Mouse (Mus musculus) adipocyte (in vitro differentiated cells): Measurements from ENCODE around the gene Kcnma1.

Experiments
- DNase-seq: peaks from one replicate; pipeline ENCODE4 v3.0.0-alpha.2; 2016; ENCODE audit warnings: low spot score

Gene Kcnma1

GRCm38 (mm10) chr14:23688513-23688912 lies 325.8 kb downstream of the Kcnma1 start:
- DNase-seq, result no peak

GRCm38 (mm10) chr14:23684463-23685066 lies 329.7 kb downstream of the Kcnma1 start:
- DNase-seq, result no peak

DNA sequence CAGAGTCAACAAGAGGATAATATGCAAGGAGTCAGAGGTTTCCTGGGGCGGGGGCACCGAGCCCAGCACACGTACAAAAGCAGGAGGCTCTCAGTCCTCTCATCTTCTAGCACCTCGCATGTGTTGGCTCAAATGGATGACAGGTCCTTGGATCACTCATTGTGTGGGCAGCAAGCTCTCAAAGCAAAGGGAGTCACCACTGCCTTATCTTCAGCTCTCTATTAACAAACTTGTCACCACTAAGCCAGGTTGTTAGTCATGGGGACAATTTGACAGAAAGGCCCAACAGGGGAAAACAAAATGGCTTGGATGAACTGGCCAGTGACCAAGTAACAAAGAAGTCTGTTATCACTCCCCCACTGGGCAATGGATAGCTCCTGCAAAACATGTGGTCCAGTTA lies 331.5 kb downstream of the Kcnma1 start:
- no peak for DNase-seq

DNA sequence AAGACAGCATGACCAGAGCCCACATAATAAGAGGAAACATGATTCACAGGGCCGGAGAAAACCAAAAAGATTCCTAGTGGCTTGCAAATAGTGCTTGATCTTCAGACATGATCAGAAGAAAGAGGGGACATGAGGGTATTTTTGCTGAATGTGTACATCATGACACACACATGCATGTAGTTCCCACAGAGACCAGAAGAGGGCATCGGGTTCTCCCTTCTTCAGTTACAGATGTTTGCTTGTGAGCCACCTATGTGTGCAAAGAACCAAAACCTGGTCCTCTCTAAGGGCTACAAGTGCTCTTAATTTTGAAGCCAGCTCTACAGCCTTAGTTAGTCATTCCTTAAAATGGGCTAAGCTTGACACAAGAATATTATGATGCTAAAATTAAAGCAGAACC lies 334.9 kb downstream of the Kcnma1 start:
- DNase-seq, result no peak

DNA sequence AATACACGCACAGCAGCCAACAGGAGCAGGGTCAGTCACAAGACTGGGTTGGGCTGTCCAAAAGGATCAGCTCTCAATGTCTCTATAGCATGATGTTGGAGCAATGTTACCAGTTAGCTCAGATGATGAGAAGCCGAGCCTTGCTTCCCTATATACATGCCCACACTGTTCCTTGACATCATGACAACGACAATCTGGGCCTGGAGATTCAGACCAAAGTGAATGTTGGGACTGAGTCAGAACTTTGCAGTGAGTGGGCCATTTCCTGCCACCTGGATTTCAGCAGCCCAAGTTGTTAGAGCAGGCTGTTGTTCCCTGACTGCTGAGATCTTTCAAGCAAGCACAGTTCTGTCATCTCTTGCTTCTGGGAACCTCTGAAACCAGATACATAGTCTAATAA lies 347.9 kb downstream of the Kcnma1 start:
- no peak for DNase-seq

- DNase-seq, result no peak
Observed at GRCm38 (mm10) chr14:23651682-23652081, 362.6 kb downstream of the Kcnma1 start.

DNA sequence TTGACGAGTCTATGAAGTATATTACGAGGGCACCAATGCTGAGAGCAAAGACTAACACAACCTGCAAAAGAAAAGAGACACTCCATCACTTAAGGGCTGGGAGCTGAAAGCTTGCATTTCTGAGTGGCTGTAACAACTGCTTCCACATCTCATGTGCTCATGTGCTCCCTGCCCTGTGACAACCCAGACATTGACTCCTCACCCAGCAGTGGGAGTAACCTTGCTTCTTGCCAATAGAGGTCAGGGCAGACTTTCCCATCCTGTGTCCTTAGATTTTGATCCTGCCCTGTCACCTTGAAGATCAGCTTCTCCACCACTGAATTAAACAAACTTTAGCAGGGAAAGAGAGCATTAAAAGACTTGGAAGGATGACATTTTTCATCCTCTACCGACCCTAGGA lies 364.2 kb downstream of the Kcnma1 start:
- no peak for DNase-seq

DNA sequence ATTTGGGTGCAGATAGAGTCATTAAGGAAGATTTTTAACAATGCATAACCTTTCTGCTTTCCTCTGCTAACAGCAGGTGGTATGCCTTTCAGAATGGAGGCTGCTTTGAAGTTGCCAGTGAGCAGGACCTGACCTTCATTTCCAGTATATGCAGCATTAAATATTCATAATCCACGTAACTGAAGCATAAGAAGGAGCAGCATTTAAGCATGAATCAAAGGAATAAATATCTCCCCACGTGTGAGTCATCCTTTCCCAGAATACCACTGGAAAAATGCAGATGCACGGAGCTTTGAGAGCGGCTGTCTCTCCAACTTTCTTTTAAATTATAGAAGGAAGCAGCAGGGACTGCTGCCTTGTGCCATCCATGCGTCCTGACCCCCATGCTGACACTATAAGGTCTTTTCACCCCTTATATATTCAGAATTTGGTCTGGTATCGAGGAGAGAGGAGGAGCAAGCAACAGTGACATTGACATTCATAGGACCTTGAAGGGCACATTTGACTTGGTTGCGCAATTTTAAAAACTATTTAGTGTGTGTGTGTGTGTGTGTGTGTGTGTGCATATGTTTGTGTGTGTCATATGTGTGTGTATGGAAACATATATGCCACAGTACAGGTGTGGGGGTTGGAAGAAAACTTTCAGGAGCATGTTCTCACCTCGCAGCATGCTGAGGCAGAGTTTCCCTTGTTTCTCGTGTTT lies 368.8 kb downstream of the Kcnma1 start:
- DNase-seq, result no peak

DNA sequence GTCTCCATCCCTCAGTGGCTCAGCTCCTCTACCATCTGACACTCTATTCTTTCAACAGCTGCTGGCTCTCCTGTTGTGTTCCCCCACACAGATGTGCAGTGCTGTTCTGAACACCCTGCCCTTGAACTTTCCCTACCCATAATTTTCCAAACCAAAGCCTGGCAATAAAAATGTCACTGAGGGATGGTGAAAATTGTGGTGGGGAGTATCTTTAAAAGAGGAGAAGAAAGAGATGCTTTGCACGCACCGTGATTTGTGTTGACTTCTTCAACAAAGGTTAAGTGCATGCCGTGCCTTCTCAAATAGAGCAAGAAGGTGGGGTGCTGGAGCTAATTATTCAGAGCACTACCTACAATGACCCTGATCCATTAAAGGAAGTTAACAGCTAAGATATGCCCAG lies 371.1 kb downstream of the Kcnma1 start:
- no peak for DNase-seq

GRCm38 (mm10) chr14:23640665-23641064 lies 373.6 kb downstream of the Kcnma1 start:
- no peak for DNase-seq

GRCm38 (mm10) chr14:23638078-23638695 lies 376.1 kb downstream of the Kcnma1 start:
- no peak for DNase-seq

DNA sequence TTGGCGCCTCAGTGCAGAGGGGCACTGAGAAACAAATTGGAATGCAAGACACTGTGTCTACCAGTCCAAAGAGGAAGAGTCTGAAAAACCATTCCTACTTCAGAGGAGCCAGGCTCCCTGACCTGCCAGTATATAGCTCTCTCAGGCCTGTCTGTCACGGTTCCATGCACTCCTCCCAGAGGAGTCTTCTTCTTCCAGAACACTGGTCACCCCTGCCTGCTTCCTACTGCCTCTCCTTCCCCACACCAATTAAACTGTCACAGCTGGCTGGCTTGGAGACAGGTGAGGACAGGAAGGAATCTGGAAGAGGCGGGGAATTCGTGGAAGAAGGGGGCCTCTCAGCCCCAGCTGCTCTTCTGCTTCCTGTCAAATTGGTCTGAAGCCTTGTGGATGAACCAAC lies 378.4 kb downstream of the Kcnma1 start:
- DNase-seq, result no peak

DNA sequence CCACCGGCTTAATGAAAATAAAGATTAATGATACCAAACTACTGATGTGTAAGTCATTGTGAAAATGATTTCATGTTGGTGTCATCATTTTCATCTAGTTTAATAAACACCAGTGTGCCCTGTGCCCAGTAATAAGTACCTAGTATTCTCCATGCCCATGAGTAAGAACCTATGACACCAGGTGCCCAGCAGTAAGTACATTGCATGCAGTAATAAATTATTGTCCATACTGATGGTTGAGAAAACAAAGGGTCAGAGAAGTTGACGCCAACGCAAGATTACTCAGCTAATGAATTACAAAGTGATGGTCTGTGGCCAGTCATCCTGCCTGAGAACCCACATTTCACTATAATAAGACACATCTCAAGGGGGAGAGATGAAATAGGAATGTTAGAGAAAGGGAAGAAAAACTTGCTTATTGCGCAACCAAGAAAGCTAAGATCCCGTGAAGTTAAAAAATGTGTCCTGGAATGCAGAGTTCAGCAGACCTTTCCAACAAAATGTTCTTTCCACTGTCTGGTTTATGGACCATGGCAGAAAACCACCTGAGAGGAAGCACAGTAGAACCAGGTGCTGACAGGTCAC lies 381.2 kb downstream of the Kcnma1 start:
- no peak for DNase-seq

DNA sequence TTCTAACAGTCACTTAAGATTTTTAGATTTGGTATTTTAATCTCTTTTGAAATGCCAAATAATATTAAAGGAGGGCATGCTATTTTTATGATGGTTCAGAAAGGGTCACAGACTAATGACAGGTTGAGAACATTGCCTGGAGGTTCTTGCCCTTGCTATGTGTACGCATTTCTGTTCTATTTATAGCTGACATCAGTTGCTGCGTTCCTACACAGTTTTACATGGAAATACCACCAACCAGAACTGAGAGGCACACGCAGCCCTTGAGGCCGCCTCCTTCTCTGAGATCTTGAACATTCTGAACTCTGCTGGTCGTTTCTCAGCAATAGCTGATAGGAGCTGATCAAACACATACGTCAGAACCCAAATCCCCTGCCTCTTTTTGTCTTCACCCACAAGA lies 387.4 kb downstream of the Kcnma1 start:
- no peak for DNase-seq

- DNase-seq, result no peak
Observed at GRCm38 (mm10) chr14:23626114-23626513, 388.2 kb downstream of the Kcnma1 start.

DNA sequence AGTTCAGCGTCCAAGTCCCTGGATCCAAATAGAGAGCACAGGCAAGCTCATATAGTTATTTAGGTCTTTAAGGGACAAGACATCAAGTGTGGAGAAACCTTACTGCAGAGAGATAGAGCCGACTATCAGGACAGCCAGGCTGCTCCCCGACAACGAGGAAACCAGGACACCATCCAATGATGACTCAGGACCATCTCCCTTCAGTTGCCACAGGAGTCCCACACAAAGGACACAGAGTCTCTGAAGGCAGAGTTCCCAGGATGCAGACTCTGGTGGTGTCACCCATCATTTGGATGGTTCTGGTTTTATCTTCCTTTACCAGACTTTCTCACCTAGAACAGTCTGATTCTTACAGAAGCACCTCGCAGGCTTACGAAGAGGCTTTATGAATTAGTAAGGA lies 388.9 kb downstream of the Kcnma1 start:
- no peak for DNase-seq

DNA sequence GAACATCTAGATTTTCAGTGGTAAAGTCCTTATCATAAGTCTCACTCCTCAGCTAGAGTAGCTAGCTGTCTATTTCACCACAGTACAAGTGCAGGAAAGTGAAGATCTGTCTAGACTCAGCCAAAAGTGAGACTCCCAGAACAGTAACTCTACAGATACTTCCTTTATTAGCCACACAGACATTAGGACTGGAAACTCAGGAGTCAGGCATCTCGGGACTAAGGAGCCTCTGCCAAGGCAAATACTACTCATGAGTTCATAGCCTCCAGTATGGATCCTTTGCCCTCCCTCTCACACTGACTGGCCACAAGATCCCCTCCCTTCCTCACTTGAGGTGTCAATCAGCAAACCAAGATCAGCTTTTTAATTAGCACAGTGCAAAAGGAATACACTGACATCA lies 389.8 kb downstream of the Kcnma1 start:
- DNase-seq, result no peak

DNA sequence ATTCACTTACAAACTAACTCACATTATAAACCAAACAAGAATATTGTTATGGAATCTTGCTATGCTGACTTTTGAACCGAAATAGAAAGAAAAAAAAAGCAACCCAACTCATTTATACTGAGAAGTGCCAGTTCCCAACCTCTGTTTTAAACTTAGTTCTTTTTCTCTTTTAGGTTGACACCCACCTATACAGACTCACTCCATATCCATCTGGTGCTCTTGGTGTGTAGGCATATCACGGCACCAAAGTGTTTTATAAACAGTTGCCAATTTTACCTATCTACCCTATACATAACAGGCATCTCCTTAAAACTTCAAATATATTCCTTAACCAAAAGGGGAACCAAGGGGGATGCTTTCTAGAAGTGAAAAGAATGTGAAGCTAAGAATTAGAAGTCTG lies 393.6 kb downstream of the Kcnma1 start:
- DNase-seq, result no peak

DNA sequence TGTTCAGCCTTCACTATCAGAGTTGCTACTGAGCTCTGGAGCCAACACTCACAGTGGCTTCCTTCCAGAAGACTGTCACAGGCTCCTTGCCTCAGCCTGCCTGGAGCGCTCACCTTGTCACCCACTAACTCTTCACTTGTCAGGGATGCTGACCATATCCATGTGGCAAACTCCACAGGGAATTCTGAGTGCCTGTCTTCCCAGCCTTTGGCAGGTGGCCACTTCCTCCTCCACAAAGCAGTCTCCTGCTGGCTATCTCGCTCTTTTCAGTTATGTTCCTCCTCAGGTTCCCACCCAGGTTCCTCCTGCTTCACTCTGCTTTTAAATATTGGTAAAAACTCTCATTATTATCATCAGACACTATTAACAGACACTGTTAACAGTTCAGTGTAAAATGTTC lies 395.3 kb downstream of the Kcnma1 start:
- no peak for DNase-seq

GRCm38 (mm10) chr14:23618081-23618480 lies 396.2 kb downstream of the Kcnma1 start:
- DNase-seq, result no peak

DNA sequence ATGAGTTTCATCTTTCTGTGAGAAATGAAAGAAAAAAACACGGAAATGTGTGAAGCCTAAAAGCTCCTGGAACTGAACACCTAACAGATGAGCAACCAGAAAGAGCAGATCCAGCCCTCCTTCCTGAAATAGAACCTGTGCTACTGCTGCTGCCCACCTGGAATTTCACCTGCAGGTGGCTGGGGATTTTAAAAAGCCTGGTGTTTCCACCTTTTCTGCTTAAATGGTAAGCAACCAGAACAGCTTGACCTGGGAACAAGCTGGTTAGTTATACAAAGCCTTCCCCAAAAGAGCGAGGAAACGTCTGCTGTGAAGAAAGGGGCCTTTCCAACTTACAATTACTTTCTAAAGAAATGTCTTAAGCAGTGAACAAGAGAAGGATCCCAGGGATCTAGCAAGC lies 404.2 kb downstream of the Kcnma1 start:
- DNase-seq, result no peak

DNA sequence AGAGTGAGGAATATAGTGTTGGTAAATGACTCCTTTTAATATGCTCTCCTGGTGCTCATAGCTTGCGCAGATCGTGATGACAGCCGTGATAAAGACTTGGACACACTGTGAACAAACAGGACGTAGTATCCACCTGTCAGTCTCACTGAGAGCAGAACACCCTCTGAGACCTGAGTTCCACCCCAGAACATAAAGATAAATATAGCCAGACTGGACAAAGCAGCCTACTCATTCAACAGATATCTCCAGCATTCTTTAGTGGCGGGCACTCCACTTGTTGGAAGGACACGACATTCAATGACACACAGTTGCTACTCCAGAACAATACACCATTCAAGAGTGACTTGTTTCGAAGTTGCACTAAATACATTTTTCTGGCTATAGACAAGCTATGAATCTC lies 408.6 kb downstream of the Kcnma1 start:
- DNase-seq, result no peak

GRCm38 (mm10) chr14:23602937-23603336 lies 411.4 kb downstream of the Kcnma1 start:
- no peak for DNase-seq
